In genomic region chr16:85747589-85748360, GRCm38 (mm10) we compare ENCODE assay signal across 9 mouse cellular contexts. TPM values are rescaled to one million over a fixed set of nuclear protein-coding genes. Genes with fewer than 3 reads are reported as not detected.
DNase-seq lines count a peak whose midpoint lies in the region; ATAC-seq and TF ChIP-seq lines count a peak whose summit lies in the region.
"Had no signal": no experiment of that assay in that cellular context is flagged by ENCODE, and none has a peak within 500 bp of the region (broad histone marks: within the 10 kb centered on the region; RNA-seq: fewer than 3 reads in every experiment).

No protein-coding gene starts in this region.

- H3K27me3 ChIP-seq in heart, embryonic 10.5 days (ENCODE audit: insufficient read depth, poor library complexity, severe bottlenecking), result no peaks in the 10 kb centered on the region
- H3K27me3 ChIP-seq in midbrain, embryonic 14.5 days (ENCODE audit: control insufficient read depth, insufficient read depth, low read length), result no peaks in the 10 kb centered on the region
- H3K27me3 ChIP-seq: liver, embryonic 15.5 days had no signal

- H3K4me2 ChIP-seq in midbrain, embryonic 14.5 days (ENCODE audit: low read length), result no peak overlapping the region
- H3K4me2 ChIP-seq: liver, embryonic 15.5 days had no signal

- no peak overlapping the region for H3K27ac ChIP-seq in heart, embryonic 10.5 days
- no peak overlapping the region for H3K27ac ChIP-seq in midbrain, embryonic 14.5 days (replicated peaks; ENCODE audit: low read depth, low read length)
- no peak overlapping the region for H3K27ac ChIP-seq in left cerebral cortex, adult 2 months
- H3K27ac ChIP-seq: liver, embryonic 15.5 days had no signal

- ATAC-seq in midbrain, embryonic 14.5 days (ENCODE audit: low FRiP score, low TSS enrichment), result peak; percentile 50; the same call in 1 of the 2 replicates

- WGBS in heart, embryonic 10.5 days, result 55% methylated on average over 16 of the region's 16 CpGs
- WGBS in midbrain, embryonic 14.5 days, result 79% methylated on average over 16 of the region's 16 CpGs

- H3K4me1 ChIP-seq in heart, embryonic 10.5 days, result peaks cover 12% of the 10 kb centered on the region; the same call in 1 of the 2 replicates
- H3K4me1 ChIP-seq in midbrain, embryonic 14.5 days (ENCODE audit: control insufficient read depth, insufficient read depth, low read length), result no peaks in the 10 kb centered on the region
- H3K4me1 ChIP-seq: liver, embryonic 15.5 days had no signal

- no peaks in the 10 kb centered on the region for H3K9me3 ChIP-seq in heart, embryonic 10.5 days
- H3K9me3 ChIP-seq in midbrain, embryonic 14.5 days (ENCODE audit: control insufficient read depth, low read length), result no peaks in the 10 kb centered on the region
- H3K9me3 ChIP-seq: liver, embryonic 15.5 days had no signal

- H3K9ac ChIP-seq in midbrain, embryonic 14.5 days (replicated peaks; ENCODE audit: low read length), result no peak overlapping the region
- H3K9ac ChIP-seq: liver, embryonic 15.5 days had no signal

- DNase-seq in heart, adult 11 months, result peak; percentile 99
- no peak for DNase-seq in heart, embryonic 10.5 days (ENCODE audit: low spot score)
- DNase-seq in adrenal gland, adult 8-10 months, result peak; percentile 78
- peak; percentile 88 to 91 for DNase-seq in heart, adult 18-20 months
- peak; percentile 33 for DNase-seq in kidney, adult 18-20 months
- DNase-seq in midbrain, embryonic 14.5 days, result peak; percentile 59
- DNase-seq in natural killer cell, adult 2 months (ENCODE audit: low spot score in 2 of 2), result no peak
- DNase-seq in left cerebral cortex, adult 2 months (ENCODE audit: extremely low spot score in 1 of 2, low spot score in 2 of 2), result no peak

- intact Hi-C loops in left cerebral cortex, adult 2 months (cut with DNase I), result no loop called here

- no peak for TF ChIP-seq CTCF in left cerebral cortex, adult 2 months (IDR thresholded peaks at IDR 0.05)

- no peak overlapping the region for H3K4me3 ChIP-seq in heart, embryonic 10.5 days
- no peak overlapping the region for H3K4me3 ChIP-seq in midbrain, embryonic 14.5 days (replicated peaks; ENCODE audit: low read depth, low read length)
- no peak overlapping the region for H3K4me3 ChIP-seq in left cerebral cortex, adult 2 months
- H3K4me3 ChIP-seq: liver, embryonic 15.5 days had no signal

- no peaks in the 10 kb centered on the region for H3K36me3 ChIP-seq in heart, embryonic 10.5 days
- no peaks in the 10 kb centered on the region for H3K36me3 ChIP-seq in midbrain, embryonic 14.5 days (ENCODE audit: control insufficient read depth, insufficient read depth, low read length)
- H3K36me3 ChIP-seq: liver, embryonic 15.5 days had no signal

RNA-seq across cellular contexts. Expression of gene Adamts1, which starts 55.1 kb away (rescaled TPM):
- polyA plus RNA-seq in heart, embryonic 10.5 days (2016; fragmentation: Nextera tagmentation; extraction: Ambion mirVana), result 53.5 and 54.7 TPM in 2 replicates
- total RNA-seq in adrenal gland, adult 8-10 months (2022), result 10 to 100 TPM; 14.5 to 41.9 (median 15.6) TPM
- total RNA-seq in heart, adult 18-20 months (2021), result 10 to 100 TPM; 25.9 to 37.0 TPM
- 2.1 and 4.2 TPM in 2 replicates for polyA plus RNA-seq in midbrain, embryonic 14.5 days (2014; fragmentation: Nextera tagmentation; extraction: Ambion mirVana)
- total RNA-seq in left cerebral cortex, adult 2 months (2021), result 10 to 100 TPM; 10.3 to 12.1 TPM

Comparison
In these comparisons a context has a peak if more than half of its experiments do, and no peak if none do; other contexts are left out.
1. DNase-seq: peak in heart, adult 11 months (single experiment), adrenal gland, adult 8-10 months (single experiment), heart, adult 18-20 months (2 of 2), kidney, adult 18-20 months (single experiment) and midbrain, embryonic 14.5 days (single experiment); none in heart, embryonic 10.5 days (single experiment), natural killer cell, adult 2 months (0 of 2) and left cerebral cortex, adult 2 months (0 of 2).